Mouse (Mus musculus) stomach, postnatal 0 days (tissue): ENCODE measurements at regions not wholly inside any gene's neighbourhood (a gene's known extent, or its start where the extent isn't known, plus 50 kb on each side); places are given as distances from the start of the nearest gene placed in this dataset.
A peak's percentile ranks its signal among the peaks of the same experiment; 100 is the strongest.

Experiments used
- ATAC-seq: fragments of 200-750 bp; cut with Nextera tagmentation; 2 replicates; pipeline ENCODE4 v1.8.0; 2017; ENCODE audit not compliant: low FRiP score, low TSS enrichment
- DNase-seq: peaks from one replicate; pipeline ENCODE4 v3.0.0-alpha.2; 2016; ENCODE audit warnings: low spot score
- H3K27ac ChIP-seq: fragments of 300-500 bp; sonication (generic); replicated peaks from 2 replicates; pipeline ENCODE4 v1.5.1; 2014; ENCODE audit warnings: mild to moderate bottlenecking, control low read depth
- H3K27me3 ChIP-seq: fragments of 300-500 bp; sonication (generic); 2 replicates; pipeline ENCODE4 v1.6.1; 2014; ENCODE audit warnings: low read length; ENCODE audit not compliant: control insufficient read depth, insufficient read depth
- H3K36me3 ChIP-seq: fragments of 300-500 bp; sonication (generic); 2 replicates; pipeline ENCODE4 v1.6.1; 2014; ENCODE audit warnings: low read length, mixed read lengths; ENCODE audit not compliant: control insufficient read depth, insufficient read depth
- H3K4me1 ChIP-seq: fragments of 300-500 bp; sonication (generic); replicated peaks from 2 replicates; pipeline ENCODE4 v1.6.1; 2014; ENCODE audit warnings: antibody characterized with exemption; ENCODE audit not compliant: control insufficient read depth, insufficient read depth
- H3K4me2 ChIP-seq: fragments of 300-500 bp; sonication (generic); replicated peaks from 2 replicates; pipeline ENCODE4 v1.6.1; 2014; ENCODE audit warnings: low read depth, mild to moderate bottlenecking, control low read depth, moderate library complexity
- H3K4me3 ChIP-seq: fragments of 300-500 bp; sonication (generic); 2 replicates; pipeline ENCODE4 v1.5.1; 2014; ENCODE audit warnings: low read depth, low read length, control low read depth
- H3K9ac ChIP-seq: fragments of 300-500 bp; sonication (generic); 2 replicates; pipeline ENCODE4 v1.6.1; 2014; ENCODE audit warnings: mild to moderate bottlenecking, low read length, control low read depth, mixed read lengths
- H3K9me3 ChIP-seq: fragments of 300-500 bp; sonication (generic); 2 replicates; pipeline ENCODE4 v1.6.1; 2016; ENCODE audit warnings: low read length; ENCODE audit not compliant: control insufficient read depth
- CTCF ChIP-seq: IDR thresholded peaks from 2 replicates; pipeline ENCODE4 v1.5.1; 2016; ENCODE audit warnings: antibody characterized with exemption, low read depth, mild to moderate bottlenecking, moderate library complexity
- EP300 ChIP-seq: optimal IDR thresholded peaks from 2 replicates; pipeline ENCODE3; 2016; ENCODE audit warnings: antibody characterized with exemption
- WGBS: fragments of 180-500 bp; shearing (Covaris S2); extraction: QIAGEN DNeasy Blood & Tissue Kit; methylation state at CpG from one replicate; pipeline ENCODE4 v1.1.7; 2014; 5-methylcytosine and 5-hydroxymethylcytosine counted together

DNA sequence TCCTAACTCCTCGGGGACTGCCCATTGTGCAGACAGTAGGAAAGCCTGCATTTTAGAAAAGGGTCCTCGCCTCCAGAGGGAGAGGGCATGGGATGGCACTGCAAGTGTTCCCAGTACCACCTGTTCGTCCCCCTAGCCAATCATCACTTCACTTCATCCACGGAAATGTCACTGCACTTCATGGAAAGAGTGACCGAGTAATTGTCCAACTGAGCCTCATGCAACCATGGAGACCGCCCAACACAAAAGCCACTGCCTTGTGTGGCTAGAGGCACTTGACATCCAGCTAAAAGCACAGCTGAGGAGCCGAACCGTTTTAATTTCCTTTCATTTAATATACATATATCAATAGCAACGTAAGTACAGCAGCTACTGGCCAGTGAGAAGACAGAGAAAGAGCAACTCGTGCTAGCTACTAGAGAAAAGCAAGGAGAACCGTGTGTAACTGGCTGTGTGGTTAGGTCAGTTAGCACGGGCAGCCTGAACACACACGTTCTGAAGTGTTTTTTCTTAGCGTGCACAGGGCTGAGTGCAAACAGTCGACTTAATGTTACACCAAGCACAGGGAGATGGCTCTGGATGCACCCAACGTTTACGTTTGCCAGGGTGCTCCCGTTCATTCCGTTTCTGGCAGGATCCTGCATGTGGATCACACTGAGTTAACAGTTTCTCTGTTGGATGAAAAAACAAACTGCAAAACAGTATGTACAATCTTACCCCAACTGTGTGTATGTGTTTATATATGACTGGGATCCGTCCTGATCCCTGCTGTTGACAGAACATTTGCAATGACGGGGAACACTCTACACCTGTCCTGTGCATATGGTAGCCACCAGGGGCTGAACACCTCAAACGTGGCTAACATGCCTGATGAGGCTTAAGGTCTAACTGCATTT, 202.8 kb upstream of the Klf14 start:
- no peaks in the 10 kb centered on the region for H3K9me3 ChIP-seq
- H3K4me3 ChIP-seq = no peak overlapping the region
- ATAC-seq (no peak), DNase-seq (no peak)
- H3K9ac ChIP-seq = no peak overlapping the region
- no peaks in the 10 kb centered on the region for H3K27me3 ChIP-seq
- H3K4me1 ChIP-seq = no peaks in the 10 kb centered on the region
- no peaks in the 10 kb centered on the region for H3K36me3 ChIP-seq
- H3K27ac ChIP-seq = no peak overlapping the region
- TF ChIP-seq EP300 = no peak
- TF ChIP-seq CTCF = no peak
- 64% methylated on average over 22 of the region's 22 CpGs for WGBS
- no peak overlapping the region for H3K4me2 ChIP-seq

DNA sequence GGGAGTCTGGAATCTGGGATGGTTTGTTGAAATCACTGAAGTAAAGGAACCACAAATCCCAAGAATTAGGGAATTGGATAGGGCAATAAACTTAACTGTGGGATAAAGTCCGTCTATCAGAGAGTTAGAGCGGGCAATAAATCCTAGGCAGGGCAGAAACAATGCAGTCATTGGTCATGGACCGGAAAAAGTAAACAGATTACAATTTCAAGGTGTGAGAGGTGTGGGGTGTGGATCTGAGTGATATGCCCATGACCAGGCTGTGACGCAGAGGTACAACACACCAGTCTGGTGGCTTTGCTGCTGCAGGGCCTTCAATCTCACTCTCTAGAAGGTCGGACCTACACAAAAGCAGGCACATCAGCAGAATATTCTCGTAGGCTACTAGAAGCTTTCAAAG, 206.1 kb upstream of the Klf14 start:
- Histone ChIP-seq H3K9ac (no peak overlapping the region), H3K4me3 (no peak overlapping the region), H3K4me1 (no peaks in the 10 kb centered on the region), H3K36me3 (no peaks in the 10 kb centered on the region), H3K27me3 (no peaks in the 10 kb centered on the region), H3K4me2 (no peak overlapping the region), H3K9me3 (no peaks in the 10 kb centered on the region), H3K27ac (no peak overlapping the region)
- peak; percentile 60 for DNase-seq
- TF ChIP-seq EP300 = no peak
- no peak for TF ChIP-seq CTCF
- 63% methylated on average over 6 of the region's 6 CpGs for WGBS
- peak; percentile 88 for ATAC-seq

DNA sequence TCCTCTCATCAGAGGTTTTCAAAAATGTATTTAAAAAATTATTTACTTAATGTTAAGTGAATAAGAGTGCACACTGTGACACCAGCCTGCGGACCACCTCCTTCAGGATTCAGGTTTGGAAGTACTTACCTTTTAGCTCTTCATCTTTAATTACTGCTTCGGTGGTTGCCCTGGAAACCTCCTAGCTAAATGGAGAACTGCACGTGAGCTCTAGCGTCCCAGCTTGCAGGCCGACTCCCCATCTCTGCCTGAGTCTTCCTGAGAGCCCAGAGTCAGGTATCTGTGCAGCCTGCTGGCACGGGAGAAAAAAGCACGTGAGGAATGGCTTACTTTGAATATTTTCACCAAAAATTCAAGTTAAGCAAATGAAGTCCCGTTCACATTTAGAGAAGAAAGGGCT, 207.5 kb upstream of the Klf14 start:
- Histone ChIP-seq H3K27ac (no peak overlapping the region), H3K9me3 (no peaks in the 10 kb centered on the region), H3K36me3 (no peaks in the 10 kb centered on the region), H3K27me3 (no peaks in the 10 kb centered on the region), H3K4me2 (no peak overlapping the region), H3K4me1 (no peaks in the 10 kb centered on the region), H3K9ac (no peak overlapping the region), H3K4me3 (no peak overlapping the region)
- ATAC-seq (no peak), DNase-seq (no peak)
- WGBS = 69% methylated on average over 8 of the region's 8 CpGs
- no peak for TF ChIP-seq CTCF

DNA sequence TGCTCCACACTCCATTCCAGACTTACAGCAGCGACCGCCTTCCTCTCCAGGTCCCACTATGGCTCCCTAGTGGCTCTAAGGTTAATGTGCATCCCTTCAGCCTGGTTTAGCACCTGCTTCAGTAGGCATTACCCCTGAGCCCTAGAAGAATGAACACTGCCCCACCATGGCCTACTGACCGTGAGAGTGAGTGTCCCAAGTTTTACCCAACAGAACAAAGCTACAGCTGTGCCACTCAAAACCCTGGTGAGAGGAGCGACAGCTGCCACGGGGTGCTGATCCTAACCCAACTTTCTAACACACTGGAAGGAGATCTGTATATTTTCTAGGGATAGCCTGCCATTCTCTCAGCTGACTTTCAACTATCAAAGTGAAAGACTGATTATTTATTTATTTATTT, 208.9 kb upstream of the Klf14 start:
- Histone ChIP-seq H3K4me1 (no peaks in the 10 kb centered on the region), H3K27me3 (no peaks in the 10 kb centered on the region), H3K4me2 (no peak overlapping the region), H3K36me3 (no peaks in the 10 kb centered on the region), H3K9me3 (no peaks in the 10 kb centered on the region), H3K4me3 (no peak overlapping the region), H3K27ac (no peak overlapping the region), H3K9ac (no peak overlapping the region)
- TF ChIP-seq CTCF (no peak), EP300 (no peak)
- 87% methylated on average over 5 of the region's 5 CpGs for WGBS
- ATAC-seq (no peak), DNase-seq (no peak)

DNA sequence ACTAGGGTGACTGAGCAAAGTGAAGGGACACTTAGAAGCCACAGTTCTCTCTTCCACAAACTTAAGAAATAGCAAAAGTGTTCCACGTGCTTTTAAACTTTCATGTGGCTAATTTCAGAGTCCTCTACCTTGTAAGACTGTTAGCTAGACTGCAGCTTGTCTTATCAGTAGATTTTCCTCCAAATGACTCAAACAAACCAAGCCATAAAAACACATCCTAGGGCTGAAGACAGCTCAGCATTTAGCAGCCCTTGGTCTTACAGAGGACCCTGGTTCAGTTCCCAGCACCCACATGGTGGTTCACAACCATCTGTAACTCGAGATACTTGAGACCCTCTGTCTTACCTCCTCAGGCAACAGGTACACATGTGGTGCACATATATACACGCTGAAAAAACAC, 209.9 kb upstream of the Klf14 start:
- DNase-seq = no peak
- ATAC-seq = no peak
- Histone ChIP-seq H3K4me1 (no peaks in the 10 kb centered on the region), H3K36me3 (no peaks in the 10 kb centered on the region), H3K27me3 (no peaks in the 10 kb centered on the region), H3K9ac (no peak overlapping the region), H3K9me3 (no peaks in the 10 kb centered on the region), H3K4me2 (no peak overlapping the region), H3K4me3 (no peak overlapping the region), H3K27ac (no peak overlapping the region)
- WGBS = 81% methylated on average over 3 of the region's 3 CpGs
- no peak for TF ChIP-seq EP300
- no peak for TF ChIP-seq CTCF

DNA sequence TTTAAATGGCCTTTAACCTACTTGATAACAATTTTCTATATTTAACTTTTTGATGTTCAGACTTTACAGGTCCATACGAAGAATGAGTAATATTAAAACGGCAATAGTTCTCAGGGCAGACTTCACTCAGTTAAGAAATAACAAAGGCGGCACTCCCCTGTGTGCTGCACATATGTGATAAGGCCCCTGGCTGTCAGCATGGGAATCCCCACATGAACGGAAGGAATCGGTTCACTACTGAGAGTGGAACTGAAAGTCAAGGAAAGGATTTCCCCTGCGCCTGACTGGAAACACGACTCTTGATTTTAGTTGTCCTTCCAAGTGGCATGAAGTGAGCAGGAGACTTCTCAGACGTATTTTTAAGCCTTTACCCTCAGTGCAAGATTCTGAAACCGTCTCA, 210.5 kb upstream of the Klf14 start:
- ATAC-seq (peak; percentile 68), DNase-seq (peak; percentile 72)
- Histone ChIP-seq H3K36me3 (no peaks in the 10 kb centered on the region), H3K27me3 (no peaks in the 10 kb centered on the region), H3K27ac (no peak overlapping the region; the same call in 1 of the 2 replicates), H3K4me3 (no peak overlapping the region), H3K9ac (no peak overlapping the region), H3K4me1 (no peaks in the 10 kb centered on the region), H3K4me2 (no peak overlapping the region), H3K9me3 (no peaks in the 10 kb centered on the region)
- 59% methylated on average over 9 of the region's 9 CpGs for WGBS
- TF ChIP-seq EP300 (no peak), CTCF (no peak)
